Mouse (Mus musculus) CH12.LX (cell line): ENCODE results near the gene Pcnt.

Source experiments
- CTCF ChIP-seq, 2 experiments: IDR thresholded peaks in 1 of 2; conservative IDR thresholded peaks in 1 of 2; 2 replicates each; pipeline ENCODE4 v1.5.1; 2011 to 2012; ENCODE audit warnings: low read depth in 2 of 2, low read length in 2 of 2, improper control_type of control experiment in 1 of 2, inconsistent platforms in 1 of 2, mild to moderate bottlenecking in 1 of 2, moderate library complexity in 1 of 2
- E2F4 ChIP-seq: IDR thresholded peaks from 2 replicates; pipeline ENCODE4 v1.6.1; 2011; ENCODE audit warnings: low read depth, low read length, improper control_type of control experiment; ENCODE audit not compliant: insufficient replicate concordance
- EP300 ChIP-seq: IDR thresholded peaks from 2 replicates; pipeline ENCODE4 v1.6.1; 2011; ENCODE audit warnings: low read length, improper control_type of control experiment
- HCFC1 ChIP-seq: IDR thresholded peaks from 2 replicates; pipeline ENCODE4 v1.6.1; 2012; ENCODE audit warnings: low read depth, mild to moderate bottlenecking, inconsistent platforms, low read length, improper control_type of control experiment
- MAX ChIP-seq: IDR thresholded peaks from 2 replicates; pipeline ENCODE4 v1.6.1; 2011; ENCODE audit warnings: low read length, improper control_type of control experiment
- NELFE ChIP-seq: IDR thresholded peaks from 2 replicates; pipeline ENCODE4 v1.6.1; 2011; ENCODE audit warnings: low read depth, low read length, improper control_type of control experiment
- NRF1 ChIP-seq: IDR thresholded peaks from 2 replicates; pipeline ENCODE4 v1.6.1; 2014; ENCODE audit warnings: low read depth, mild to moderate bottlenecking, inconsistent platforms, low read length, improper control_type of control experiment, moderate library complexity
- PAX5 ChIP-seq: IDR thresholded peaks from 2 replicates; pipeline ENCODE4 v1.6.1; 2012; ENCODE audit warnings: low read length, inconsistent platforms, mixed read lengths
- POLR2A ChIP-seq: IDR thresholded peaks from 2 replicates; pipeline ENCODE4 v1.6.1; 2011; ENCODE audit warnings: low read depth, mild to moderate bottlenecking, improper control_type of control experiment, low read length
- POLR2AphosphoS2 ChIP-seq: IDR thresholded peaks from 2 replicates; pipeline ENCODE4 v1.6.1; 2011; ENCODE audit warnings: low read depth, low read length, improper control_type of control experiment
- USF2 ChIP-seq: conservative IDR thresholded peaks from 2 replicates; pipeline ENCODE4 v1.6.1; 2011; ENCODE audit warnings: low read depth, low read length, improper control_type of control experiment
- ZKSCAN1 ChIP-seq: IDR thresholded peaks from 2 replicates; pipeline ENCODE4 v1.6.1; 2012; ENCODE audit warnings: low read depth, inconsistent platforms, low read length, improper control_type of control experiment, borderline replicate concordance
- ZNF384 ChIP-seq: IDR thresholded peaks from 2 replicates; pipeline ENCODE4 v1.6.1; 2012; ENCODE audit warnings: low read depth, low read length, improper control_type of control experiment, inconsistent platforms

DNA sequence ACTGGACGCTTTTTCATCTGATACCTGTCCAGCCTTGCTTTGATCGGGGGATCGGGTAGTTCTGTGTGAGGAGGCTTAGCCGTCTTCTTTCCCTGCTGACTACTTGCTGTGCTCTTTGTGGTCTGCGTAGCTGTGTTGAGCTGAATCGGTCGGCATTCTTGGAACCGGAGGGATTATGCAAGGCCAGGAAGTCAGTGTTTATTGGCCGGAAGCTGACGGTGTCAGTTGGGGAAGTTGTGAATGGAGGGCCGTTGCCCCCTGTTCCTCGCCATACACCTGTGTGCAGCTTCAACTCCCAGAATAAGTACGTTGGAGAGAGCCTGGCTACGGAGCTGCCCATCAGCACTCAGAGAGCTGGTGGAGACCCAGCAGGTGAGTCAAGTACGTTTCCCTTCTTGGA lies 46.6 kb upstream of the Pcnt start:
- no peak for TF ChIP-seq NRF1
- no peak for TF ChIP-seq CTCF (conservative IDR thresholded peaks at IDR 0.05 in 1 of 2, IDR thresholded peaks at IDR 0.05 in 1 of 2; ENCODE audit: low read depth in 2 of 2, low read length in 2 of 2)
- TF ChIP-seq HCFC1, result no peak
- TF ChIP-seq PAX5, result no peak
- TF ChIP-seq E2F4, result no peak
- TF ChIP-seq POLR2AphosphoS2, result no peak
- TF ChIP-seq POLR2A, result no peak
- TF ChIP-seq EP300, result no peak
- TF ChIP-seq NELFE, result no peak
- TF ChIP-seq ZKSCAN1, result no peak
- TF ChIP-seq MAX, result no peak
- TF ChIP-seq USF2, result no peak
- no peak for TF ChIP-seq ZNF384
